Mouse (Mus musculus) layer of hippocampus, postnatal 25 days (tissue): ENCODE measurements around the gene Nmi. TPM values are rescaled to one million over a fixed set of nuclear protein-coding genes. Genes with fewer than 3 reads are reported as not detected.

Experiments used
- DNase-seq, 2 experiments: peaks; one replicate each; pipeline ENCODE4 v3.0.0; 2022; ENCODE audit warnings: mixed read lengths in 2 of 2, low spot score in 1 of 2; ENCODE audit errors: extremely low spot score in 1 of 2
- total RNA-seq, 2 experiments: library from RNA; stranded (reverse); gene quantifications; 2 replicates each; pipeline ENCODE4 v1.2.3; 2021

Nmi gene
- total RNA-seq, 2 experiments from 2014 or later: 1.8 to 2.3 TPM

- DNase-seq: no peak
These were observed 25.0 kb downstream of the Nmi start for GRCm38 (mm10) chr2:51948105-51948830.

- no peak for DNase-seq
These were observed 27.5 kb downstream of the Nmi start for GRCm38 (mm10) chr2:51945812-51946211.

GRCm38 (mm10) chr2:51941832-51942231 lies 31.5 kb downstream of the Nmi start:
- DNase-seq: no peak

GRCm38 (mm10) chr2:51938750-51939149 lies 34.5 kb downstream of the Nmi start:
- no peak for DNase-seq

GRCm38 (mm10) chr2:51937004-51937403 lies 36.3 kb downstream of the Nmi start:
- DNase-seq: no peak

GRCm38 (mm10) chr2:51936585-51936984 lies 36.7 kb downstream of the Nmi start:
- DNase-seq: no peak

GRCm38 (mm10) chr2:51935921-51936320 lies 37.4 kb downstream of the Nmi start:
- DNase-seq: no peak

- DNase-seq: peak; percentile 57 to 58
These were observed 38.5 kb downstream of the Nmi start, which contains the start of gene Rbm43 for GRCm38 (mm10) chr2:51934574-51935334. TSS of gene Rbm43 (minus strand) at chr2:51935163.

- DNase-seq: no peak
These were observed 39.8 kb downstream of the Nmi start for GRCm38 (mm10) chr2:51933341-51934134.

GRCm38 (mm10) chr2:51931241-51931640 lies 42.1 kb downstream of the Nmi start:
- no peak for DNase-seq

GRCm38 (mm10) chr2:51914944-51915680 lies 58.2 kb downstream of the Nmi start:
- peak; percentile 52 to 71 for DNase-seq

- no peak for DNase-seq
These were observed 58.8 kb downstream of the Nmi start for GRCm38 (mm10) chr2:51914532-51914931.

- no peak for DNase-seq
These were observed 60.6 kb downstream of the Nmi start for GRCm38 (mm10) chr2:51912740-51913139.

GRCm38 (mm10) chr2:51911864-51912263 lies 61.4 kb downstream of the Nmi start:
- no peak for DNase-seq

- DNase-seq: no peak
These were observed 65.7 kb downstream of the Nmi start for GRCm38 (mm10) chr2:51907538-51908110.

- DNase-seq: no peak
These were observed 67.7 kb downstream of the Nmi start for GRCm38 (mm10) chr2:51905637-51906036.
